Mouse (Mus musculus): ENCODE results near the gene Ccdc78.

Ccdc78 gene

DNA sequence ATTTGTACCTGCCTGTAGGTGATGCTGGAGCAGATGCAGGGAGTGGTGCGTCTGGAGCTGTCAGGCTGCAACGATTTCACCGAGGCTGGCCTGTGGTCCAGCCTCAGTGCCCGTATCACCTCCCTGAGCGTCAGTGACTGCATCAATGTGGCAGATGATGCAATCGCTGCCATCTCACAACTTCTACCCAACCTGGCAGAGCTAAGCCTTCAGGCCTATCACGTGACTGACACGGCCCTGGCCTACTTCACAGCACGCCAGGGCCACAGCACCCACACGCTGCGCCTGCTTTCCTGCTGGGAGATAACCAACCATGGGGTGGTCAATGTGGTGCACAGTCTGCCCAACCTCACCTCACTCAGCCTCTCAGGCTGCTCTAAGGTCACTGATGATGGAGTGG, 31.3 kb downstream of the Ccdc78 start:
- peak in 1 of 2 experiments; percentile 9 for DNase-seq

DNA sequence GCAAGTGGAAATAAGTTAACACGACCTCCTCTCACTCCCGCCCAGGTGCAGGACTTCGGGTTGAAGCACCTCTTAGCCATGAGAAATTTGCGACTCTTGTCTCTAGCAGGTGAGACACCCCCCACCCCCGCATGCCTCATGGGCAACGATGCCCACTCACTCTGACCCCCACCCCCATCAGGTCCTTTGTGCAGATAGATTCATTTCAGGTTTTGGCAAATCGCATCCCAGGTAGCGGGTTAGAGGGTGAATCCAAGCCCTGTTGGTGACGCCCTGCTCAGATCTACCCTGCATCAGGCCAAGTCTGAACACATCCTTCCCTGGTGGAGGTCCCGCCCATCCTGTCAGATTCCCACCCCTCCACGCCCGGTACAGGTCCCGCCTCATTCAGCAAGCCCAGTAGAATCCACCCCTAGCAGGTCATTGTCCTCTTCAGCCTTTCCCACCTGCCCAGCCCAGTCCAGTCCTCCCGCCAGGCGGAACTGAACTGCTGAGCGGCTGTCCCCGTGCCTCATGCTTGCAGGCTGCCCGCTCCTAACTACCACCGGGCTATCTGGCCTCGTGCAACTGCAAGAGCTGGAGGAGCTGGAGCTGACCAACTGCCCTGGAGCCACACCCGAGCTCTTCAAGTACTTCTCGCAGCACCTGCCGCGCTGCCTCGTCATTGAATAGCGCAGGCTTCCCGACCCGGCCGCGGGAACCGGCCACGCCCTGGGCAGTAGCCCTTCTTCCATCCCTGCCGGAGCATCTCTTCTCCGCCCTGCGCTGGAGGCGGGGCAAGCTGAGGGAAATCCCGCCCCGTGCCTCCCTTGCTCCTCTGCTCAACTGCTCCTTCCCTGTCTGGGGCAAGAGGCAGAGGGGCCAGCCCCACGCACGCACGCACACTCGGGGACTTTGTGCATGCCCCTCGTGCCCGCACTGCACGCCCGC, 32.7 kb downstream of the Ccdc78 start:
- DNase-seq = peak in 1 of 2 experiments; percentile 14

DNA sequence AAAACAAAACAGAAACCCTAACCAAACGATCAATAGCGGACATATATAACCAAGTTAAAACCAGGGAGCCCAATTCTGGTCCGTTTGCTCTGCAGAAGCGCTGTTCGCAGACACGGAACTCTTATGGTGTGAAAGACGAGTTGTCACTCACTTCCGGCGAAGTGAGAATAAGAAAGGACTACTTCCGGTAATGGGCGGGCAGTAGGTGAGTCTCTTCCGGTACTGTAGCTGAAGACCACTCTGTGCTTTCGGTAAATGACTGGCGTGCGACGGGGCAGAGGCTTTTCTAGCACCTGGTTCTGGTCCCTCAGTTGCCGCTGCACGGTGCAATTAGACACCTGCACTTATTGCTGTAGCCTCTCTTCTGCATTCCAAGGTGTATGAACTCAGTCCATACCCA, 37.1 kb downstream of the Ccdc78 start, which contains the start of gene Wdr24:
Gene Wdr24 (plus strand): TSS at position 176 of the 400 bp plus-strand sequence.
- peak; percentile 75 to 84 for DNase-seq

DNA sequence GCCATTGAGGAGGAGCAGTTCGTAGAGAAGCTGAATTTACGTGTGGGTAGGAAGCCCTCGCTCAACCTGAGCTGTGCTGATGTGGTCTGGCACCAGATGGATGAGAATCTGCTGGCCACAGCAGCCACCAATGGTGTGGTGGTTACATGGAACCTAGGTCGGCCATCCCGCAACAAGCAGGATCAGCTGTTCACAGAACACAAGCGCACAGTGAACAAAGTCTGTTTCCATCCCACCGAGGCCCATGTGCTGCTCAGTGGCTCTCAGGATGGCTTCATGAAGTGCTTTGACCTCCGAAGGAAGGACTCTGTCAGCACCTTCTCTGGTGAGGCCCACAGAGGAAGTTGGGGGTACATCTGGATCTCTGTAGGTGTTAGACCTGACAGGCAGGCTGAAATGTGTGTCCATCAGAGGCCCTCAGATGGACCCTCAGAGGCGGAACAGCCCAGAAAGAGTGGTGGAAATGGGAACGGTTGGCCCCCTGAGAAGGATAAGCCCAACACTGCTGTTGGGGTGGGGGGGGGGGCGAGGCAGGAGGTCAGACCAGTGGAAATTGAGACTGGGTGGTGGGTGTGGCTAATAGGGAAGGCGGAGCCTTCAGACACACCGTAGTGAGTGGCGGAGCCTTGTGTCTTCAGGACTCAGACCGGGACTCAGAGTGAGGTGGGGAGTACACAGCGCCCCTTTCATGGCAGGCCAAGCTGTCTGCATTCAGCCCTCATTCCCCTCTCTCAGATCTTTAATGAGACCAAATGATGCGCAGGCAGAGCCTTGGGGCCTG, 38.2 kb downstream of the Ccdc78 start:
- DNase-seq = no peak

DNA sequence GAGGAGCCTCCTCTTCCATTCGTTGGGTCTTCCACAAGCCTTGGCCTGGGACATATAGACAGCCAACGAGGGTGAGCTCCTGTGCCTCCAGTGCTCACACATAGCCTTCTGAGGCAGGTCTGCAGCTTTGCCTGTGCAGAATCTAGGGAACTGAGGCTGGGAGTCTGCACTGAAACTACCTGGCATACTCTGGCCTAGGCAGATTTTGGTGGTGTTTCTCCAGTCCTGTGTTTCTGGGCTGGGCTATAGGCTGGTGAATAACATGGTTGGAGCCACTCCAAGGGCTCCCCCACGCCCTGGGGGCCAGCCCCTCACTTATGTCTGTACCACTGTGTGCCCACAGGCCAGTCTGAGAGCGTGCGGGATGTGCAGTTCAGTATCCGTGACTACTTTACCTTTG, 38.9 kb downstream of the Ccdc78 start:
- peak in 1 of 2 experiments; percentile 23 for DNase-seq

DNA sequence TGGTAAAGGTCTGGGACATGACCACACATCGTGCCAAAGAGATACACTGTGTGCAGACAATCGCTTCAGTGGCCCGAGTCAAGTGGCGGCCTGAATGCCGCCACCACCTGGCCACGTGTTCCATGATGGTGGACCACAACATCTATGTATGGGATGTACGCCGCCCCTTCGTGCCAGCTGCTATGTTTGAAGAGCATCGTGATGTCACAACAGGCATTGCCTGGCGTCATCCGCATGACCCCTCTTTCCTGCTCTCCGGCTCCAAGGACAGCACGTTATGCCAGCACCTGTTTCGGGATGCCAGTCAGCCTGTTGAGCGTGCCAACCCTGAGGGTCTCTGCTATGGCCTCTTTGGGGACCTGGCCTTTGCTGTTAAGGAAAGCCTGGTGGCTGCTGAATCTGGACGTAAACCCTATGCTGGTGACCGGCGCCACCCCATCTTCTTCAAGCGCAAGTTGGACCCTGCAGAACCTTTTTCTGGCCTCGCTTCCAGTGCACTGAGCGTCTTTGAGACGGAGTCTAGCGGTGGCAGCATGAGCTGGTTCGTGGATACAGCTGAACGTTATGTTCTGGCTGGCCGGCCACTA, 39.7 kb downstream of the Ccdc78 start:
- no peak for DNase-seq

DNA sequence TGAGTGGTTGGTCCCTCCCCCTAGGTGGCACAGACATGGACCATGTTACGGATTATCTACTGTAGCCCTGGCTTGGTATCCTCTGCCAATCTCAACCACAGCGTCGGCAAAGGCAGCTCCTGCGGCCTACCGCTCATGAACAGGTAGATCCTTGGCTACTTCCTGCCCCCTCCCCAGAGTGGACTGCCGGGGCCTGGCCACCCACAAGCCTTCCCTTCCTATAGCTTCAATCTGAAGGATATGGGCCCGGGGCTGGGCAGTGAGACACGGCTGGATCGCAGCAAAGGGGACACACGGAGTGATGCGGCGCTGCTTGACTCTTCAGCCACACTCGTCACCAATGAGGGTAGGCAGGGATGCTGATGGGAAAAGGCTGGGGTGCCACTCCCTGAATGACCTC, 40.6 kb downstream of the Ccdc78 start:
- DNase-seq = no peak

DNA sequence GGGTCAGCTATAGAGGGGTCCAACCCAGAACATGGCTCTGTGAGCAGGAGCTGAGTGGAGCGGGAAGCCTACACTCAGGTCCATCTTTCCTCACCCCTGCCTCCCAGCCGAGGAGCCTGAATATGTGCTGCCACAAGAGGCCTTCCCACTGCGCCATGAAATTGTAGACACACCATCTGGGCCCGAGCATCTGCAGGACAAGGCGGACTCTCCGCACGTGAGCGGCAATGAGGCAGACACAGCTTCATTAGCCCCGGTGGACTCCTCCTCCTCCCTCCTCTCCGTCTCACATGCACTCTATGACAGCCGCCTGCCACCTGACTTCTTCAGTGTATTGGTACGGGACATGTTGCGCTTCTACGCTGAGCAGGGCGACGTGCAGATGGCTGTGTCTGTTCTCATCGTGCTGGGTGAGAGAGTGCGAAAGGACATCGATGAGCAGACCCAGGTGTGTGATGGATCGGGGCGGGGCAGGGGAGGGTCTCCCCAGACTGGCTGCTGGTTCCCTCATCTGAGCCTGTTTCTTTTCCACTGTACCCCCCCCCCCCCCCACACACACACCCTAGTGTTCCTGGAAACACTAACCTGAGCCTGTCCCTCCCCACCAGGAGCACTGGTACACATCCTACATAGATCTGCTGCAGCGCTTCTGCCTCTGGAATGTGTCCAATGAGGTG, 41.3 kb downstream of the Ccdc78 start:
- no peak for DNase-seq

DNA sequence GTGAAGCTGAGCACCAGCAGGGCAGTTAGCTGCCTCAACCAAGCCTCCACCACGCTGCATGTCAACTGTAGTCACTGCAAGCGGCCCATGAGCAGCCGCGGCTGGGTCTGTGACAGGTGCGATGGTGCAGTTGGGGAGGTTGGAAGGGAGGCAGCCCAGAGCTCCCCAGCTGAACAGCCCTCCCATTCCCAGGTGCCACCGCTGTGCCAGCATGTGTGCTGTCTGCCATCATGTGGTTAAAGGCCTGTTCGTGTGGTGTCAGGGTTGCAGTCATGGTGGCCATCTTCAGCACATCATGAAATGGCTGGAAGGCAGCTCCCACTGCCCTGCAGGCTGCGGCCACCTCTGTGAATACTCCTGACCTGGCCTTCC, 41.8 kb downstream of the Ccdc78 start:
- peak in 1 of 2 experiments; percentile 25 for DNase-seq

DNA sequence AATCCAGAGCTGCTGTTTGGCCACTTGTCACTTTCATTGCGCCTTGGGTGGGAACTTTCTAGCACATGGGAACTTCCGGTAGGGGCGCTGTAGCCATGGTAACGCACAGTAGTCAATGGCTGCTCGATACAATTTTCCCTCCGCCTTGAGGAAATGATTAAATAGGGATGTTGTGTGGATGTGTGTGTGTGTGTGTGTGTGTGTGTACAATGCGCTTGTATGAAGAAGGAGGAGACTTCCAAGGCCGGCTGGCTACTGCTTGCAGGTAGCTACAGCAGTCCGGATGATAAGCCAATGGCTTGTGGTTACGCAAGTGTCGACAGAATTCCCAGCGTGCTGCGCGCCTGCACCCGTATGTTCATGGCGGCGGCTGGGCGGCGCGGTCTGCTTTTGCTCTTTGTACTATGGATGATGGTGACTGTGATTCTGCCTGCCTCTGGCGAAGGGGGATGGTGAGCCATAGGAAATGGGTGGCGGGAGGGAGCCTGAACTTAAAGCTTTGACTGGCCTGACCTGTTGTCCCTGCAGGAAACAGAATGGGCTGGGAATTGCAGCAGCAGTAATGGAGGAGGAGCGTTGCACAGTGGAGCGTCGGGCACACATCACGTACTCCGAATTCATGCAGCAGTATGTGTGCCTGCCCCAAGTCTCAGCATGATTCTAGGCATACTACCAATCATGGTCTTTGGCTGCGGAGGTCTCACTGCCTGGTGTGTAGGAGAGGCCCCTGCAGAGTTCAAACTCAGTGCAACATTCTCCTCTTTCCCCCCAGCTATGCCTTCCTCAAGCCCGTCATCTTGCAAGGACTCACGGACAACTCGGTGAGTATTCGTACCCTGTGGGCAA, 42.6 kb downstream of the Ccdc78 start, which contains the start of gene Jmjd8:
Gene Jmjd8 (plus strand): TSS at position 156 of the 846 bp plus-strand sequence.
- peak; percentile 86 to 87 for DNase-seq

DNA sequence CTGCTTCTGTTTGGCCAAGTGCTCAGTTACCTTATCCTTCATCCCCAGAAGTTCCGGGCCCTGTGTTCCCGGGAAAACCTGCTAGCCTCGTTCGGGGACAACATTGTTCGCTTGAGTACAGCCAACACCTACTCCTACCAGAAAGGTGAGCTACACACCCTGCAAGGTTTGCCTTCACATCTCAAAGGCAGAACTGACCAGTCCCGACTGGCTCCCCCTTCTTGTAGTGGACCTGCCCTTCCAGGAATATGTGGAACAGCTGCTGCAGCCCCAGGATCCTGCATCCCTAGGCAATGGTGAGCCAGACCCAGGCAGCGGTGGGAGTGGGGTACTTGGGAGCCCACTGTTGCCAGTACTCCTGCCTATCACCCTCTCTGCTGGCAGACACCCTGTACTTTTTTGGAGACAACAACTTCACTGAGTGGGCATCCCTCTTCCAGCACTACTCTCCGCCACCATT, 43.2 kb downstream of the Ccdc78 start:
- peak in 1 of 2 experiments; percentile 26 for DNase-seq

DNA sequence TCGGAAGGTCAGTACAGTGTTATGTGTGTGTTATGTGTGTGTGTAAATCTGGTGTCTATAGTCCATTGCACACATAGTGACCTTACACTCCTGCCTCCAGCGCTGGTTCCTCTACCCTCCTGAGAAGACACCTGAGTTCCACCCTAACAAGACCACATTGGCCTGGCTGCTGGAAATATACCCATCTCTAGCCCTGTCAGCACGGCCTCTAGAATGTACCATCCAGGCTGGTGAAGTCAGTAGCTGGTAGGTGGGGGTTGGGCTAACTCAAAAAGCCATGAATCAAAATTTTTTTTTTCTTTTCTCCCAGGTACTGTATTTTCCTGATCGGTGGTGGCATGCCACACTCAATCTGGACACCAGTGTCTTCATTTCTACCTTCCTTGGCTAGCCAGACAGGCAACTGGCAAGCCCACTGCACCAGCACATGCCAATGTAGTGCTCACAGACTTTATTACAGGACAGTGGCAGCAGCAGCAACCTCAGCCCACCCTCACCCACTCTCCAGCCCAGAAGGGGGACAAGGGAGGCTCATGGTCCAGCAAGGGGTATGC, 43.9 kb downstream of the Ccdc78 start:
- DNase-seq = no peak

DNA sequence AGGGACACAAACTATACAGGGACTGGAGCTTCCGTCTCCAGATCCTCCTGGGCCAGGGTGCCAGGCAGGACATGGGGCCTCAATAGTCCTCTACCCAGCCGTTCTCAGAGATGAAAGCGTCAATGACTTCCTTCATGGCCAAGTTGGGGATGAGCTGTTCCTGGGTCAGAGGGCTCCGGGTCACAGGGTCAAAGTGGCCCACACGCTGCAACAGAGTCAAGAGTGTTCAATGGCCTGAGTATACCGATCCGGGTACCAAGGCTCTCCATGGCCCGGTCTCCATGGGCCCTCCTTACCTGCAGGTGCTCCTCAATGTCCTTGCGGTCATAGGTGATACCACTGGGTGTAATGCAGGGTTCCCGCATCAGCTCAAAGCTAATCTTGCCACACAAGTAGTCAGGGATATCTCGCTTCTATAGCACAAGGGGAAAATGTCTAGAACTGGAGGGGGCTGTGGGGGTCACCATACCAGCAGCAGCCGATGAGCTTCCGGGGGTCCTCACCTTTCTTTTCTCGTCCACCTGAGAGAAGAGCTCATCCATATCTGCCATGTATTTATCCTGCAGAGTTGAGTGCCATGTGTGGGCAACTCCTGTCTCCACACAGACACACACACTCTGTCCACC, 44.5 kb downstream of the Ccdc78 start:
- no peak for DNase-seq

DNA sequence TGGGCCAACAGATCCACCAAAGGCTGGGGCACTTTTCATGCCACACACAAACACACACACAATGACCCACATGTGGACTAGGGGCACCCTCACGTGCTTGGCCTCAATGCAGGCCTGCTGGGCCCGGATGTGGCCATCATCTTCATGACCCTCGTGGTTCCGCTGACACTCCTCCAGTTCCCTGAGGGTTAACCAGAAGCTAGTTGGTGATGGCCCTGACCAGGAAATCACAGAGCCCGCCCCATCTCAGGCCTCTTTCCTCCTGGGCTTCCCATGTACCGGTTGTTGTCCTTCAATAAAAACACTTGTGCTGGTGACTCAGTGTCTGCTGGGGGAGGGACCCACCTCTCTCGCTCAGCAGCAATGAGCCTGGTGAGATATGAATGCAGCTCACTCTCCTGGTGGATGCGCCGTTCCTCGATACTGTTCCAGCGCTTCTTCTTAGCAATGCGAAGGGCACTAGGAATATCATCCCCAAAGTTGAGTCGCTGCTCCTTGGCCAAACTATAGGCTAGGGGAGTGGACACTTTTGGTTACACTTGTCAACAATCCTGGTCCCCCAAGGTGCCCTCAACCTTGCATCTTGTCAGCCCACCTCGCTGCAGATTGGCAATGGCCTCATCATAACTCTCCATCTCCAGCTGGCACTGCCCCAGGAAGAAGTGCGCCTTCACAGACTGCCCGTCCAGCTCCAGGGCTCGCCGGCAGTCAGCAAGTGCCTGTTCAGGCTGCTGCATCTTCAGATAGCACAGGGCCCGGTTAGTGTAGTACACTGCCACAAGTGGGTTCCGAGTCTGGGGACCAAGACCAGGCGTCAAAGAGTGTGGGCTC, 45.3 kb downstream of the Ccdc78 start:
- peak; percentile 53 to 60 for DNase-seq

DNA sequence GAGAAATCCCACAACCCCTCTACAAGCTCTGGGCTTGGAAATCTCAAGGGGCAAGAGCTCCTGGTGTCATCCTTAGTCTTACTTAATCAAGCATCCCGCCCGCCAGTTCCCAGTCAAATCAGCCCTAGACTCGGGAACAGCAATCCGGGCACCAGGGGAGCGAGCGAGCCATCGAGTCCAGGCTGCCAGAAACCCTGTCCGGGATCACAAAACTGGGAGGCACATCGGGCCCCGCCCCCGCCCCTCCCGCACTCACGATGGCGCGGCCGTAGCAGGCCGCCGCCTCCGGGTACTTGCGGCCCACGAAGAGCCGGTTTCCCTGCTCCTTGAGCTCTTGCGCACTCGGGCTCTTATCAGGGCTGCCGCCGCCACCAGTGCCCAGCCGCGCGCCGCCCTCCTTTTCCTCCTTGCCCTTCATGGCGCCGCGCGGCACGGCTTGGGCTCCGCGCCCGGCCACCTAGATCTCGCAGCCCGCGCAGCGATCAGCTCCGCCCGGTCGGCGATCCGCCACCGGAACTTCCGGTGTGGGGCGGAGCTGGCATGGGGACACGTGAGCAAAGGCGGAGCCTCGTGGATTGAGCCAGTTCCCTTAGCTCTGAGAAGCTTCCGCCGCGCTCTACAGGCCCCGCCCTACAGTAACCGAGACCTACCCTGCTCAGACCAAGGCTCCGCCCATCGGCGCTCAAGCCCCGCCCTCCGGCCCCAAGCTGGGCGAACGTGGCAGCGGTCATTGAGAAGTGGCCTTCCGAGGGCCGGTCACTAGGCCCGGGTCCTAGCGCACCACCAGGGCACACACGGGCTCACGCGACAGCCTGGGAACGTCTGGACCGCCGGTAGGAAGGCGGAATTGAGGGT, 46.3 kb downstream of the Ccdc78 start:
- peak; percentile 99 for DNase-seq

DNA sequence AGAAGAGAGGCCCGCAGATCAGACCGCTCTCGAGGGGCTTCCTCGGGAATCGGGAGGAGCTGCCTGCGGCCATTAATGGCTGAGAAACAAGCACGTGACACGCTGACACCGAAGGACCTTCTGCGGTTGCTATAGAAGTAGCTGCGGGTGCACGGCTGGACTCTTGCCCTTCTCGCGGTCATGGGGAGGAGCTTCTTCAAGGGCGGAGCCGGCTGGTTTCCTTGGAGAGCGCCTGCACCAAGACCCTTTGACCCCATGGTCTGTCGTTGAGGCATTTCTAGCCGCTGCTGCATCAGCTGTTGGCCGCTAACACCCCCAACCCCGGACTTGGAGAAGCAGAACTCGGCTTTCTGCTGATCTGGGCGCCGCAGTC, 46.9 kb downstream of the Ccdc78 start, which contains the start of gene Stub1:
Gene Stub1 (minus strand): TSS at position 114 of the 373 bp plus-strand sequence.
- peak; percentile 85 to 90 for DNase-seq

DNA sequence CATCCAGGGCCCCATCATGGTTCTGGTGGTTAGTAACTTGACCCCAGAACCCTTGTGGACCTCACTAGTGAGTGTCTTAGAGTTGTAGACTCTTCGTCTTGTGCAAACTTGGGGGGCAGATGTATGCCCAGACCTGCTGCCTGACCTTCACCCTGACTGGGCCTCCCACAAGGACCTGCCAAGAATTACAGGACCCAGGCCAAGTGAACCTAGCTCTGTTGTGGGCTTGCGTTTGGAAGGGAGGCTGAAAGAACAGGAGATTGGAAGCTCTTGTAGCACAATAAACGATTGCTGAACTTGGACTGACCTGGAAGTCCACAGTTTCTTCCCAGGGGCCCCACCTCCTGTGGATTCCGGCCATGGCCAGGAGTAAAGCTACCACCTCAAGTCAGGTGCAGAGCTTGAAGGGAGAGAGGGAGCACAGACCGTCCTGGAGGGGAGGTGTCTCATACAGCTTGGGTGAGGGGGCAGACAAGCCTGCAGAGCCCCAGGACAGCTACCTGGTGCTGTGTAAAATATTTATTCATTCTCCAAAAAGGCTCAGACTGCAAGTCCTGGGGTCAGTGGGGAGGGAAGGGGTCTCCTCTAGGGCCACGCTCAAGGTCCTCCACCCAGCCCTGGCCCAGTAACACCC, 47.7 kb downstream of the Ccdc78 start:
- DNase-seq = peak in 1 of 2 experiments; percentile 34

DNA sequence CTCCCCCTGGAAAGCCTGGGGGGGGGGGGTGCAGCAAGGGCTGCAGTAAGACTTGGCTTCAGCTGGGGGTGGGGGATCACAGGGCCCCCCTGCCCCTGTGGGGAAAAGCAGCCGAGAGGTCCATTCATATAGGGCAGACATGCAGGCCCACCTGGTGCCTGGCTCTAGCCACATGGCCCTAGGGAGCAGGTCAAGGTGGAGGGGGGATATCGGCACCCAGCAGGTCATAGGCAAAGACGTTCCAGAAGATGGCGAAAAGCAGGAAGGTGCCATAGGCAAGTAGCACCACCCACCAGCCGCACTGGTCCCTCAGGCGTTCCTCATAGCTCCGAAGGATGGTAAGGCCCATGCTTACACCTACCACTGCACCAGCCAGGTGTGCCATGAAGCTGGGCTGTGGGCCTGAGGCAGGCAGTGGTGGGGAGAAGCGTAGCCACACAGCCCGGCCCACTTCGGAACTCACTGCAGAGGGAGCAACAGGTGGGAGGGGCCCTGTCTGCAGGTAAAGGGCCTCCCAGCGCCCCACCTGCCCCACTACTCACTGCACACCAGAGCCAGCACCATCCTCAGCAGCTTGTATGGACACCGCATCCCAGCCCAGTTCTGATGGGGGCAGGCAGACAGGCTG, 48.3 kb downstream of the Ccdc78 start:
- peak in 1 of 2 experiments; percentile 46 for DNase-seq
